Mouse (Mus musculus): ENCODE measurements around the gene Tmem88b. TPM values are rescaled to one million over a fixed set of nuclear protein-coding genes. Genes with fewer than 3 reads are reported as not detected.

Gene Tmem88b
- 0.22 and 0.35 TPM in 2 replicates for polyA plus RNA-seq (2016; fragmentation: Nextera tagmentation; extraction: Ambion mirVana)

GRCm38 (mm10) chr4:155785819-155786218 lies at the start of gene Tmem88b:
Gene Tmem88b, minus strand, starts transcription at chr4:155785874.
- Histone ChIP-seq H3K9me3 (no peaks in the 10 kb centered on the region), H3K4me3 (replicated peaks) (peak within 1 kb of the TSS; percentile 50), H3K9ac (no peak within 1 kb of the TSS), H3K27me3 (peaks cover 8% of the 10 kb centered on the region; the same call in 1 of the 2 replicates), H3K4me1 (peaks cover 17% of the 10 kb centered on the region), H3K4me2 (peak within 1 kb of the TSS; percentile 72), H3K27ac (no peak within 1 kb of the TSS), H3K36me3 (replicated peaks) (no peaks in the 10 kb centered on the region)
- no peak for ATAC-seq (ENCODE audit: low FRiP score)
- 61% methylated on average over 5 of the region's 5 CpGs for WGBS

- peaks cover 24% of the 10 kb centered on the region for H3K4me1 ChIP-seq
- WGBS: 31% methylated on average over 2 of the region's 2 CpGs
- no peak overlapping the region for H3K9ac ChIP-seq
- H3K27ac ChIP-seq: peak overlapping the region; percentile 50; the same call in 1 of the 2 replicates
- no peak for ATAC-seq (ENCODE audit: low FRiP score)
- no peak overlapping the region for H3K4me2 ChIP-seq
- H3K4me3 ChIP-seq (replicated peaks): 0 out of 2 replicates have a peak overlapping the region, but pooled peaks have one; percentile 7
- peaks cover 6% of the 10 kb centered on the region; the same call in 1 of the 2 replicates for H3K36me3 ChIP-seq (replicated peaks)
- H3K9me3 ChIP-seq: no peaks in the 10 kb centered on the region
- H3K27me3 ChIP-seq: no peaks in the 10 kb centered on the region
Observed at GRCm38 (mm10) chr4:155833836-155834235, 48.2 kb upstream of the Tmem88b start.

GRCm38 (mm10) chr4:155833234-155833633 lies 47.6 kb upstream of the Tmem88b start:
- Histone ChIP-seq H3K27ac (no peak overlapping the region), H3K27me3 (no peaks in the 10 kb centered on the region), H3K4me2 (no peak overlapping the region), H3K36me3 (replicated peaks) (peaks cover 6% of the 10 kb centered on the region; the same call in 1 of the 2 replicates), H3K9ac (no peak overlapping the region), H3K4me3 (replicated peaks) (no peak overlapping the region), H3K4me1 (peaks cover 24% of the 10 kb centered on the region), H3K9me3 (no peaks in the 10 kb centered on the region)
- WGBS: 89% methylated on average over 4 of the region's 4 CpGs
- ATAC-seq (ENCODE audit: low FRiP score): no peak

GRCm38 (mm10) chr4:155832321-155832720 lies 46.6 kb upstream of the Tmem88b start:
- Histone ChIP-seq H3K4me1 (peaks cover 24% of the 10 kb centered on the region), H3K4me3 (replicated peaks) (peak overlapping the region; percentile 79), H3K27ac (peak overlapping the region; percentile 90; the same call in 1 of the 2 replicates), H3K4me2 (peak overlapping the region; percentile 99), H3K9ac (peak overlapping the region; percentile 79), H3K27me3 (no peaks in the 10 kb centered on the region), H3K36me3 (replicated peaks) (peaks cover 14% of the 10 kb centered on the region), H3K9me3 (no peaks in the 10 kb centered on the region)
- 58% methylated on average over 10 of the region's 10 CpGs for WGBS
- ATAC-seq (ENCODE audit: low FRiP score): no peak

DNA sequence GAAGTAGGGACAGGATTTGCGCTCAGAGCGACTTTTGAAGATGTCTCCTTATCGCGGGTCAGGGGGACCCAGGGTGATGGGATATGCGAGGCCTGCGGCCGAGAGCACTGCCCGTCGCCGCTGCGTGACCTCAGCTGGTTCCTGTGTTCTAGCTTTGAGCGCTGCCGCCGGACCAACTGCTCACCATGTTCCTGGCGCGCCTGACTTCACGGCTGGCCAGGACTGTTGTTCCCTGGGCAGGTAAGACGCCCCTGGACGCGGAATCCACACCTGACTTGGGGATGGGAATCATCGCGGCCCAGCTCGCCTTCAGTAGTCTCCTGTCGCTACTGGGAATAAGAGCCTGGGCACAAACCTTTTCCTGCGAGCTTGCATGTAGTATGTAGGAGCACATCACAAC lies 46.2 kb upstream of the Tmem88b start:
- Histone ChIP-seq H3K9ac (peak overlapping the region; percentile 79), H3K36me3 (replicated peaks) (peaks cover 18% of the 10 kb centered on the region), H3K9me3 (no peaks in the 10 kb centered on the region), H3K4me3 (replicated peaks) (peak overlapping the region; percentile 79), H3K4me1 (peaks cover 24% of the 10 kb centered on the region), H3K27me3 (no peaks in the 10 kb centered on the region), H3K4me2 (peak overlapping the region; percentile 99), H3K27ac (peak overlapping the region; percentile 90)
- WGBS: 1% methylated on average over 25 of the region's 25 CpGs
- no peak; the same call in 1 of the 2 replicates for ATAC-seq (ENCODE audit: low FRiP score)

DNA sequence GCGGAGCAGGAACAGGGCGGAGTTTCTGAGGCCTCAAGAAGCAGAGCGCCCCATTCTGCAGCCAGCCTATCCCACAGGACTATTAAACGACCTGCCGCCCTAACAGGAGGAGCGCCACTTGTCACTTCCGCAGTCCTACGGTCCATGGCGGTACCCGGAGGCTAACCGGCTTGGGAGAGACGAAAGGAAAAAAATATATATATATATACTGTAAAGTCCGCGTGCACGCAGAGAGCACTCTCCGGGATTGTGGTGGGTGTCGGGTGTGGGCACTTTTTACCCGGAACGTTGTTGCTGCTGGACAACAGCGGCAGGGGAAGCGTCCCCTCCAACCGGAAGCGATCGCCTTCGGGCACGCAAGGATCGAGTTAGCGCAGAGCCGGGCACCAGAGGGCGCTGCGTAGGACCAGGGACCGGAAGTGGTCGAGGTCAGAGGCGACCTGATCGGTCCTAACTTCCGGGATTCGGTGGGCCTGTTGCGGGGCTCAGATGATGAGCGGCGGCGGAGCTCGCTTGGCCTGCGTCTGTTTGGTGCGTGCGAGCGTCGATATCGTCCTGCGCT lies 45.6 kb upstream of the Tmem88b start, which contains the start of gene Aurkaip1:
Gene Aurkaip1 (plus strand): TSS at position 68 of the 562 bp plus-strand sequence.
- Histone ChIP-seq H3K36me3 (replicated peaks) (peaks cover 24% of the 10 kb centered on the region), H3K4me1 (peaks cover 24% of the 10 kb centered on the region), H3K4me2 (peak within 1 kb of the TSS; percentile 99), H3K9ac (peak within 1 kb of the TSS; percentile 79), H3K27ac (peak within 1 kb of the TSS; percentile 90), H3K4me3 (replicated peaks) (peak within 1 kb of the TSS; percentile 79), H3K27me3 (no peaks in the 10 kb centered on the region), H3K9me3 (no peaks in the 10 kb centered on the region)
- peak; percentile 94 for ATAC-seq (ENCODE audit: low FRiP score)
- under 1% methylated on average over 49 of the region's 49 CpGs for WGBS

DNA sequence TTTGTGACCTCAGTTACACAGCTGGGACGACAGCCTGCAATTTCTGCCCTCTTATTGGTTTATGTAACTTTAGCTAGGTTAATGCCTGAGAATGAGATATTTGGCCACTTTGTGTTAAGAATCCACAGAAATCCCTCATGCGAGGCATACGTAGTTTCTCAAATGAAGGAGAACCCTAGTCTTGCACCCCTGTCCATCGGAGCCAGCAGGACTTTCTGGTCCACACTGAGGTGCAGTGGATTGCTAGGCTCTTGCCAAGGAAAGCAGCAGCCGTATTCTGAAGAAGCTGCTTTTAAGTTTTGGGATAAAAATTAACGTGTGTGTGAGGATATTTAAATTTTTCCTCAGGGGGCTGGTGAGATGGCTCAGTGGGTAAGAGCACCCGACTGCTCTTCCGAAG lies 44.9 kb upstream of the Tmem88b start:
- 61% methylated on average over 8 of the region's 8 CpGs for WGBS
- Histone ChIP-seq H3K27ac (peak overlapping the region; percentile 46; the same call in 1 of the 2 replicates), H3K4me2 (peak overlapping the region; percentile 99), H3K9ac (no peak overlapping the region), H3K27me3 (no peaks in the 10 kb centered on the region), H3K36me3 (replicated peaks) (peaks cover 27% of the 10 kb centered on the region), H3K9me3 (no peaks in the 10 kb centered on the region), H3K4me1 (peaks cover 24% of the 10 kb centered on the region), H3K4me3 (replicated peaks) (peak overlapping the region; percentile 79; the same call in 1 of the 2 replicates)
- ATAC-seq (ENCODE audit: low FRiP score): no peak

- peaks cover 34% of the 10 kb centered on the region for H3K36me3 ChIP-seq (replicated peaks)
- 94% methylated on average over 4 of the region's 4 CpGs for WGBS
- H3K27ac ChIP-seq: no peak overlapping the region
- no peak for ATAC-seq (ENCODE audit: low FRiP score)
- peaks cover 24% of the 10 kb centered on the region for H3K4me1 ChIP-seq
- H3K4me2 ChIP-seq: no peak overlapping the region
- H3K9ac ChIP-seq: no peak overlapping the region
- no peaks in the 10 kb centered on the region for H3K27me3 ChIP-seq
- no peak overlapping the region for H3K4me3 ChIP-seq (replicated peaks)
- H3K9me3 ChIP-seq: no peaks in the 10 kb centered on the region
Observed at GRCm38 (mm10) chr4:155829866-155830265, 44.2 kb upstream of the Tmem88b start.

- Histone ChIP-seq H3K9me3 (no peaks in the 10 kb centered on the region), H3K4me2 (no peak overlapping the region), H3K27me3 (no peaks in the 10 kb centered on the region), H3K36me3 (replicated peaks) (peaks cover 90% of the 10 kb centered on the region), H3K9ac (no peak overlapping the region), H3K4me3 (replicated peaks) (no peak overlapping the region), H3K4me1 (no peaks in the 10 kb centered on the region), H3K27ac (no peak overlapping the region)
- WGBS: 94% methylated on average over 16 of the region's 16 CpGs
- no peak for ATAC-seq (ENCODE audit: low FRiP score)
Observed at GRCm38 (mm10) chr4:155823443-155823842, 37.8 kb upstream of the Tmem88b start.

GRCm38 (mm10) chr4:155821025-155821424 lies 35.4 kb upstream of the Tmem88b start:
- H3K4me1 ChIP-seq: no peaks in the 10 kb centered on the region
- no peak for ATAC-seq (ENCODE audit: low FRiP score)
- H3K27ac ChIP-seq: no peak overlapping the region
- no peaks in the 10 kb centered on the region for H3K9me3 ChIP-seq
- peaks cover 94% of the 10 kb centered on the region for H3K36me3 ChIP-seq (replicated peaks)
- no peaks in the 10 kb centered on the region for H3K27me3 ChIP-seq
- no peak overlapping the region for H3K4me3 ChIP-seq (replicated peaks)
- 78% methylated on average over 7 of the region's 7 CpGs for WGBS
- H3K4me2 ChIP-seq: no peak overlapping the region
- H3K9ac ChIP-seq: no peak overlapping the region

GRCm38 (mm10) chr4:155817533-155817932 lies 31.9 kb upstream of the Tmem88b start:
- no peaks in the 10 kb centered on the region for H3K9me3 ChIP-seq
- H3K4me3 ChIP-seq (replicated peaks): no peak overlapping the region
- H3K9ac ChIP-seq: no peak overlapping the region
- no peaks in the 10 kb centered on the region for H3K27me3 ChIP-seq
- peaks cover 85% of the 10 kb centered on the region for H3K36me3 ChIP-seq (replicated peaks)
- H3K4me2 ChIP-seq: no peak overlapping the region
- no peak for ATAC-seq (ENCODE audit: low FRiP score)
- WGBS: 78% methylated on average over 4 of the region's 4 CpGs
- H3K4me1 ChIP-seq: peaks cover 13% of the 10 kb centered on the region
- H3K27ac ChIP-seq: no peak overlapping the region

DNA sequence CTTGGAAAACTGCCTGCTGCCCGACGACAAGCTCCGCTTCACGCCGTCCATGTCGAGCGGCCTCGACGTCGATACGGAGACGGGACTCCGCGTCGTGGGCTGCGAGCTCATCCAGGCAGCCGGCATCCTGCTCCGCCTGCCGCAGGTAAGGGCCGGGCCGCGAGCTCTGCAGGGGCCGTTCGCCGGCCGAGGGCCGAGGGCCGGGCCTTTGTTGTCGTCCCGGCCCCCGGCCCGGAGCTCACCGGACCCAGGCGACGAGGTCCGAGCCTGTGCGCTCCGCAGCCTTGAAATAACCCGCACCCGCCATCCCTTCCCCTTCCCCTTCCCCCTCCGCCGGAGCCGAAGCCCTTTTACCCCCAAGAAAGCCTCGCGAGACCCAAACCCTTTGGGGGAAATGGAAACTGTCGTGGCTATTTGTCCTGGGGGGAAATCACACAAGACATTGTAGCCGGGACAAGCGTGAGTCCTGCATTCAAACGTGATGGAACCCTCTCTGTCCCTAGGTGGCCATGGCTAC lies 27.0 kb upstream of the Tmem88b start:
- peak overlapping the region; percentile 100 for H3K4me3 ChIP-seq (replicated peaks)
- no peaks in the 10 kb centered on the region for H3K27me3 ChIP-seq
- H3K9ac ChIP-seq: peak overlapping the region; percentile 99
- ATAC-seq (ENCODE audit: low FRiP score): peak; percentile 54
- H3K9me3 ChIP-seq: no peaks in the 10 kb centered on the region
- peak overlapping the region; percentile 89 for H3K27ac ChIP-seq
- under 1% methylated on average over 35 of the region's 49 CpGs for WGBS
- peaks cover 21% of the 10 kb centered on the region for H3K4me1 ChIP-seq
- peak overlapping the region; percentile 82 for H3K4me2 ChIP-seq
- peaks cover 72% of the 10 kb centered on the region for H3K36me3 ChIP-seq (replicated peaks)
